Mouse (Mus musculus): ENCODE results near the gene Olfr641.

Gene Olfr641

DNA sequence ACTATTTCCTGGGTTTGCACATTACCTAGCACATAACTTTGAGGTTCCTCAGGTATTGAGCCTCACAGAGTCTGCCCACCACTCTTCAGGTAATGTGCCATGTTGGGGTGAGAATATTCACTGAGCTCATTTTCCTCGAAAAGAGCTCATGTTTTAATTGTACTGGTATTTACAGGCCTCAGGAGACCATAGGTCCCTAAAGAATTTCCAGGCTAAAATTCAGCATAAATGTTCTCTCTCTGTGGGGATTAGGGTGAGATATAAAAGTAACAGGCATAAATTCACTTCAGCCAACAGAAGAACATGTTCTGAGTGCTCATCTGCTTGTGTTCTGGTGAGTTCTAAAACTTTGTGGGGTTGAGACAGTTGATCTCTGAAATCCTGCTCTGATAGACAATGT is at the start of gene Olfr641:
Gene Olfr641 (plus strand): TSS at position 301 of the 400 bp plus-strand sequence.
- no peak for DNase-seq

DNA sequence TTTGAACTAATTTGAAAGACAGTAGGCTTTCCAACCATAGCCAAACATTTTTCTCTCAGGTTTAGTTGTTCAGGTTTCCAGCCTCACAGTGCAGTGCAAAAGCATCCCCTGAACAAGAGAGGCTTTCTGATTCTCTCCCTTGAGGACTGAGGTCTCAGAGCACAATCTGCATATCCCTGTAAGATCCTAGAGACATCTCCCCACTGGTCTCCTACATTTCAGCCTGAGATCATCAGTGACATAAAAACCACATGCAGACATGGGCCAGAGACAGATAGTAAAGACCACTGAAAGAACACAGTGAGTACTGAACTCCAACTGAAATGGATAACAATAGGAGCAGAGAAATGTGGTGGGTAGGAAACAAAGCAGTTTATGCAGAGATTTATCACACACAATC is 36.8 kb upstream of the Olfr641 start, which contains the start of gene Olfr638:
Gene Olfr638 (plus strand): TSS at position 301 of the 400 bp plus-strand sequence.
- no peak for DNase-seq

DNA sequence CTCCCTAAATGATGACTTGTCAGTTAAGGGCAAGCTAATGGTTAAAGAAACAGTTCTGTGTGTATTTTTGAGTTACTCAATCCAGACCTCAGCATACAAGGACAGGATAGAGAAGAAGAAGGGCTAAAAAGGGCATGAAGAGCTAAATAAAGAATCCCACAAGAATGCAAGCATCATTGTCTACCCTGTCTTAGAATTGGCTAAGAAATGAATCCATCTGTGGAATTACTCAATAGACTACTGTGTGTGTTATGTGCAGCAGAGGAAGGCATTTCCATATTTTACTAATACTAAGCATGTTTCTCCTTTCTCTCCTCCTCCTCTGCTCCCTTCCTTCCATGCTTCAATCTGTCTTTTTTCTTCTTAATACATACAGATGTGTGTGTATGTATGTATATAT is 36.1 kb upstream of the Olfr641 start:
- DNase-seq, result no peak

DNA sequence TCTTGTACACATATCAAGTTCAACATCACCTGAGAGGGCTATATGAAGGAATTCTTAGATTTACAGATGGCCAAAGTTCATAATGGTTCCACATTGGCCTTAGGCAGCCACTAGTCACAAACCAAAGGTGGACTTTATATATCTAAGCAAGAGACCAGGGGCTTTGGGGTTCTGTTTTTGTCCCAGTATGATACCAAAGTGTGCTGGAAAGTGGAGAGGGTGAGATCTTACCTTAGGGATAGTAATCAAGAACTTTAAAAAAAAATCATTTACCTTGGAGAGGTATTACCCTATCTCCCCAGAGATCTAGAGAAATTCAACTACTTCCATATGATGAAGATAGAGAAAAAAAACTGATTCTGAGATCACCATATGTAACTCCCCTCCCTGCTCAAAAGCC is 18.0 kb upstream of the Olfr641 start, which contains the start of gene Olfr639:
Gene Olfr639 (minus strand): TSS at position 101 of the 400 bp plus-strand sequence.
- no peak for DNase-seq

DNA sequence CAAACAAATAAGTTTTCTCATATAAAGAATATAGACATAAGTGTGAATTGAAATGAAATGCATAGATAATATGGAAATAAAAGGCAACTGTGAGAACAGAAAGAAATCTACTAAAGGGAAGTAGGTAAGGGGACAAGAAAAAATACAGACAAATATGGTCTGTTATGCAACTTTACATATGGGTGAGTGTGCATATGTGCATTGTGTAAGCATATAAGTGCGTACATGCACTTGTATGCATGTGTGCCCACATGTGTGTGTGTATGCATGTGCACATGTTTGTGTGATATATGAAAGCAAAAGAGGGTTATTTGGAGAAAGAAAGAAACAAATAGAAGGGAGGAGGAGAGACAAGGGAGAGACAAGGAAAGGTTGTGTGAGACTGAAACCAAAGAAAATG is 16.3 kb upstream of the Olfr641 start:
- DNase-seq, result no peak

DNA sequence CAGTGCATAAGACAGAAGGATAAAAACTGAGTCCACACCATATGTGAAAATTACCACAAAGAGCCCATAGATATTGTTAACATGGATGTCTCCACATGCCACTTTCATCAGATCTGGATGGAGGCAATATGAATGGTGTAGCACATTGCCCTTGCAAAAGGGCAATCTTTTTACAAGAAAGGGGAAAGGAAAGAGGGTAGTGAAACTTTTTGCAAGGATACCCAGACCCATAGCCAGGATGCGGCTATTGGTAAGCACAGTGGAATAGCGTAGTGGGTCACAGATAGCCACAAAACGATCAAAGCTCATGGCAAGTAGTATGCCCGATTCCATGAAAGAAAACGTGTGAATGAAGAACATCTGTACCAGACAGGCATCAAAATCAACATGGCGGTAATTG is 13.6 kb upstream of the Olfr641 start:
- DNase-seq, result no peak

DNA sequence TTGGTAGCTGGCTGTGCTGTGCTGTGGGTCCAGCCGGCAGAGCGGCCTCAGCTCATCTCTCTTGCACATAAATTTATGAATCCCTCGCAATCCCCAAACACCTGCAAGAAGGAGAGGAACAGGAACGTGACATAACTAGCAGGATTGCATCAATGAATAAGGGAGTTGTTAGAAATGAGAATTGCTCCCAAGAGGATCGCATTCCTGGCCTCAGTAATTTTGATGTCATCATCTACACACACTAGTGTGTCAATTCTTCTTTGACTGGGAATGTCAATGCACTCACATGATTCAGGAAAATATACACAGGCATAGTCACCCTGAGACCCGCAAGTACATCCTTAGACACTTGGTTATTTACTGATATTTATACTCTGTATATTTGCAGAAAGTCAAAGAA is 9.8 kb upstream of the Olfr641 start, which contains the start of gene Olfr640:
Gene Olfr640 (minus strand): TSS at position 101 of the 400 bp plus-strand sequence.
- DNase-seq, result no peak

DNA sequence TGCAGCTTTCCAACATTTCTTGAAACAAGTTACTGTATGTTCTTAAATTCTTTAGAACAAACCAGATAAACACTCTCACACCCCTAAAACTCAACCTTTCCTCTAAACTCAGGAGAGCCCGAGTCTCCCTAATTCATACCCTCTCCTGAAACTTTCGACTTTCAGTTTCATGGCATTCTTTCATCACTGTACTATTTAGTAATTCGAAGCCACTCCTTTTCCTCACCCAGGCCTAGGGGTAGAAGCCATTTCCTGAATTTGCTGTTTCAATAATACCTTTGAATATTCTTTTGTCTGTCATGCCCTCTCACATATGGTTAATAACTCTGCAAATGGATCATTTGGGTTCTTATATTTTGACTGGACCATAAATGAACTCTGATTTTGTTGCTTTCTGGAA is 8.3 kb upstream of the Olfr641 start:
- DNase-seq, result no peak

DNA sequence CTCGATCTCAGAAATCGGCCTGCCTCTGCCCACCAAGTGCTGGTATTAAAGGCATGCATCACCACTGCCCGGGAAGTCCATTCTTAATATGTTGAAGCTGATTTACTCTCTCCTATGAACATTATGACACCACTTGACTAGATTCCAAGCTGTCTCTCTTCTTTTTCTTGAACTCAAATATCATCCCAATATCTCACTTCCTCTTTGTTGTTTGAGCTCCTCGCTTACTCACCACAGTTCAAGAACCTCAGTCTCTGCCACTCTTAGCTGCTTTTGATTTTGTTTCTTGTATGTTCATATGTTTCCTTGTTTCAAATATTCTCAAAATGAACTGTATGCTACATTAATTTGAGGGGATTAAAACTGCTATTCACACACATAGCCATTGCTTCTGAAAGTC is 15.5 kb downstream of the Olfr641 start:
- DNase-seq, result no peak

DNA sequence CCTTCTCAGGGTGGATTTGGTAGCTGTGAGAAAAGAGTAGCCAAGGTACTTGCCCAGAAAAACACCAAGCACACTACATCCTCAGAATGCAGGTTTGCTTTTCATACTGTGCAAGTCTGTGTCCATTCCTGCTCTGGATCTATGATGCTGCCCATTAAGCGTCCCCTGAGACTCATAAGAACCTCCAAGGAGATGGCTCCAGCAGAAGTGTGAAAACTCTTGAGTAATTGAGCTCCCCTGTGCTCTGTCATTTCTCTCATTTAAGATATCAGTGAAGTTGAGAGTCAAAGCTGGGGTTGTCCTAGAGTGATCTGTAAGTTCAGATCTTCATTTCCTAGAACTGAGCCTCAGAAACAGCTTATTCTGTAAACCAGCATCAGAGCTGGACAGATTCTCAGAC is 17.3 kb downstream of the Olfr641 start, which contains the start of gene Olfr642:
Gene Olfr642 (minus strand): TSS at position 101 of the 400 bp plus-strand sequence.
- DNase-seq, result no peak

DNA sequence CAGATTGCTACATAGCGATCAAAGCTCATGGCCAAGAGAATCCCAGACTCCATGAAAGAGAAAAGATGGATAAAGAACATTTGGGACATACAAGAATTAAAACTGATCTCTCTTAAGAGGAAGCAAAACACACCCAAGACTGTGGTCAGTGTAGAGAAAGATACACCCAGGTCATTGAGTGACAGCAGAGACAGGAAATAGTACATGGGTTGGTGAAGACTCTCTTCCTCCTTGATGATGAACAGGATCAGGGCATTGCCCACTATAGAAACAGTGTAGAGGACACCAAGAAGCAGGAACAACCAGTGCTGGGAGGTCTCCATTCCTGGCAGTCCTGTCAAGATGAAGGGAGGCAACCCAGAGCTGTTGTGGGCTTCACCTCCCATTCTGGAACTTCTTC is 24.0 kb downstream of the Olfr641 start:
- no peak for DNase-seq

DNA sequence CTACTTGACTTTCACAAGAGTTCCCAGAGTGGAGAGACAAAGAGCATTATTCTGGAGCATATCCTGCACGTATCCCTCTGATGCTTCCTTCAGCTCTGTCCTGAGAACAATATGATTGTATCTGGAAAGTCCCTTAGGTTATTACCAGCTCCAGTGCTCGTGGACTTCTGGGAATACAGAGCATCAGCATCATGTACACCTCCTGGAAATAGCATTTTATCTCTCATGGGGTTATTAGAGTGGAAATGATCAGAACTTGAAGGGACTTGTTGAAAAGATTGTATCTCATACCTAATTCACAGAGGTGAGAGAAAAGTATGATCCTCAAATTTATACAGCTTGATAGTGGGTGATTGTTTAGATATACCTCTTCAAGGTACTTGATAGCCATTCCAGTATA is 26.1 kb downstream of the Olfr641 start, which contains the start of gene 4930516K23Rik:
Gene 4930516K23Rik (minus strand): TSS at position 101 of the 400 bp plus-strand sequence.
- DNase-seq, result no peak

DNA sequence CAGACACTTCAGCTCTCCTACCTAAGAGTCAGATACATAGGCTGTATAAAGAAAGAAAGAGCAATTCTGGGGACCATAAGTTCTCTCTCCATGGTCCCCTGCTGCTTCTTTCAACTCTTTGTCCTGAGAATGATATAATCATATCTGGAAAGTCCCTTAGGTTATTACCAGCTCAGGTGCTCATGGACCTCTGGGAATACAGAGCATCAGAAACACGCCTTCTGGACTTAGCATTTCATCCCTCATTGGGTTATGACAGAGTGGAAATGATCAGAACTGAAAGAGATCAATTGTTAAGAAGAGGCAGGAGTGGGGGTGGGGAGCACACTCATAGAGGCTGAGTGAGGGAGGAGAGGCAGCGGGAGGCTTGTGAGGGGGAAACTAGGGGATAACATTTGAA is 36.5 kb downstream of the Olfr641 start, which contains the start of gene Olfr644:
Gene Olfr644 (minus strand): TSS at position 101 of the 400 bp plus-strand sequence.
- DNase-seq, result no peak

DNA sequence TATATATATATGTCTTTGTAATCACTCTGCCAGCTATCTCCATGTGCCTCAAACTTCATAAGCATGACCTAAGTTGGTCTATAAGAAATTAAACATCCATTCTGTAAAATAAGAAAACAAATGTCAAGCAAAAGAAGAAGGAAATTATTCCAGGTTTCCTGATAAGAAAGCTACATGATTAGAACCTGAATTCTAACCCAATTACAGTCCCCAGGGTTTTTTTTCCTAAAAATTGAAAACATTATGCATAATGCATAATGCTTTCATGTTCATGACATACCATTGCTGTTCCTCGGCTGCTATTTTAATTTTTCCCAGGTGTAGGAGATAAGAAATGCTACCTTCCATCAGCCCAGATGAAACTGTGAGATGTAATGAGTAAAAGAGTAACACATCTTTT is 50.1 kb downstream of the Olfr641 start, which contains the start of gene Olfr645:
Gene Olfr645 (minus strand): TSS at position 101 of the 400 bp plus-strand sequence.
- no peak for DNase-seq
